Mouse (Mus musculus) thymus, adult 18-20 months (tissue): ENCODE data around the gene Tmem145.

Experiments used
- DNase-seq, 2 experiments: peaks; one replicate each; pipeline ENCODE4 v3.0.0; 2022; ENCODE audit warnings: mixed read lengths in 2 of 2

Gene Tmem145

DNA sequence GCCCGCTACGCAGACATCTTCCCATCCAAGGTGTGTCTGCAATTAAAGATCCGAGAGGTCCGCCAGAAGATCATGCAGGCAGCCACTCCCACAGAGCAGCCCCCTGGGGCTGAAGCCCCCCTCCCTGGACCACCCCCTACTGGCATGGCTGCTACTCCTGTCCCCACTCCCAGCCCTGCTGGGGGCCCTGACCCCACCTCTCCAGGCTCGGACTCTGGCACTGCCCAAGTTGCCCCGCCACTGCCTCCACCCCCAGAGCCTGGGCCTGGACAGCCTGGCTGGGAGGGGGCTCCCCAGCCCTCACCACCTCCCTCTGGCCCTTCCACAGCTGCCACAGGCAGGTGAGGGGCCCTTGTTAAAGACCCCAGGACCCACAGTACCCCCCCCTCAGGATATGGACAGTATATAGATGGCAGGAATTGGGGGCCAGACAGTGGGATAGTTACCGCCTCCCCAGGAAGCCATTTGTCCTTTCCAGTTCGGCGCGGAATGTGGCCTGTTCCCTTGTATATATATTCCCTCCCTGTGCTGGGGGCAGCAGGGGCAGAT is 12.6 kb upstream of the Tmem145 start:
- no peak for DNase-seq

DNA sequence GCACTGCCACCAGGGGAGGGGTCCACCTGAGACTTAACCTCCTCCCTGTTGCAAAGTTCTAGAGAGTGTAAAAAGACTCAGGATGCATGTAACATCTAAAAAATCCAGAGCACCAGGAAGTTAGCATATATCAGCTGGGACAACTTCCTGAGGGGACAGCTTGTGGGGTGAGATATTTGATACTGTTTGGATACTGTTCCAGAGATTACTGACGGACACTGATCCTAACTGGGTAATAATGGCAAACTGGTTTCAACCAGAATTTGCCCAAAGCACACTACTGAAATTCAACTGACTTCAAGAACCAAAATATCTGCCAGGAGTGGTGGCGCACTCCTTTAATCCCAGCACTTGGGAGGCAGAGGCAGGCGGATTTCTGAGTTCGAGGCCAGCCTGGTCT is 11.4 kb upstream of the Tmem145 start:
- no peak for DNase-seq

- no peak for DNase-seq
Measured at GRCm38 (mm10) chr7:25294960-25295722, 10.8 kb upstream of the Tmem145 start.

- peak in 1 of 2 experiments; percentile 63 for DNase-seq
Measured at GRCm38 (mm10) chr7:25296945-25297453, 8.9 kb upstream of the Tmem145 start.

DNA sequence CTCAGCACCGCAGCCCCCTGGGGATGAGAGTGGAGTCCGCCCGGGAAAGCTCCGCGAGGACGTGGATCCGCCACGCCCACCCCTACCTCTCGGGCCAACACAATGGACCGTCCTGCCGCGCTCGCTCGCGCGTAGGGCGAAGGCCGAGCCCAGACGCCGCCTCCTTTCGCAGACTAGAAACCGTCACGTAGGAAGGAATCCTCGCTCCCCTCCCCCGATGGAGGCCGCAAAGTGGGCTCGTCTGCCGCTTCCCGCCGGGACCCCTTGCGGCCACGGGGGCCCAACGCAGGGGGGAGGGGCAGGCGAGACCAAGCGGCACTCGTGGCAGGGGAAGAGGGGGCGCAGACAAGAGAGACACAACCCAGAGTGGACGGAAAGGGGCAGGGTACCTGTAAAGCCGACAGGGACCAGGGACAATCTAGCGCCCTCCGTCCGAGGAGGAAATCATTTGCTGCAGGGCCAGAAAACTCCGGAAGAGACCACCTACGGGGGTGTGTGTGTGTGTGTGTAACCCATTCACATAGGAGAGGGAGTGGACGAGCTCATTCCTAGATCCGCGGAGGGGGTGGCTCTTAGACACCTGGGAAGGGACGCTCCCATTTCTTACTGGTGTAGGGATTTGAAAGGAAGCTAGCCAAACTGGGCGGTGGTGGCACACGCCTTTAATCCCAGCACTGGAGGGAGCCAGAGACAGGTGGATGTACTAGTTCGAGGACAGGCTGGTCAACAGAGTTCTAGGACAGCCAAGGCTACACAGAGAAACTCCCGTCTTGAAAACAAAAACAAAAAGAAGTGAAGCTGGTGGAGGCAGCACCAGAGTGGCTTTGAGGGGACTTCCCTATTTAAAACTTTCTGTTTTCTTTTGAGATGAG is 8.2 kb upstream of the Tmem145 start, which contains the start of gene Pafah1b3:
Pafah1b3 (minus strand) TSS at position 533 of the 872 bp plus-strand sequence.
- peak; percentile 63 to 78 for DNase-seq

GRCm38 (mm10) chr7:25301063-25301462 is 4.8 kb upstream of the Tmem145 start, which contains the start of gene Prr19:
Prr19 (plus strand) TSS chr7:25301411.
- DNase-seq = peak in 1 of 2 experiments; percentile 18

- no peak for DNase-seq
Measured at GRCm38 (mm10) chr7:25303003-25303684, 2.8 kb upstream of the Tmem145 start.

DNA sequence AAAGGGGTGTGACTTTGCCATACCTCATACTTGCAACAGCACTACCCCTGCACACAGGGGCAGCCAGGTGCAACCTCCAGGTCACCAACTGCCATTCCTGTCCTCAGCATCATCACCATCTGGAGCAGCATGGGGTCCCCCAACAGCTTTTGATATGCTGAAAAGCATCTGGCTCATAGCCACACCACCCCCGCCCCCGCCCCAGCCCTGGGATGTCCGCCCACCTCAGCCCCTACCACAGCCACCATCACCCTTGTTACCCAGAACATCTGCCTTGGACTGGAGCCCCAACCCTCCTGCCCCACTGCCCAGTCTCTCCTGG is 2.3 kb upstream of the Tmem145 start:
- DNase-seq = no peak

DNA sequence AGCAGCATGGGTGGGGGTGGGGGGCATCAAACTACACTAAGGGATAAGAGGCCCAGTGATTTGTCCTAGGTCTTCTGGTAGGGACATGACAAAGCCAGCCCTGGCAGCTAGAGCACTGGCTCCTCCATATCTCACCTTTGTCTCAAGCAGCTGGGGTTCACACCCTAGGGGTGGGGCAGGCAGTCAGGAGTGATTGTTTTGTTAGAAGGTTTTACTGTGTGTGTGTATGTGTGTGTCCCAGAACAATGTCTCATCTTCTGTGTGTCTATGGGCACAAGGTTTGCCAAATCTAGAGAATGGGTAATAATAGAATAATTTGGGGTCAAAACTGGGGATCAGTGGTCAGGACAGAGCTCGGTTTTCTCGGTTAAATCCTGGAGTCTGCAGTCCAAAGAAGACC is 425 bp upstream of the Tmem145 start:
- no peak for DNase-seq

DNA sequence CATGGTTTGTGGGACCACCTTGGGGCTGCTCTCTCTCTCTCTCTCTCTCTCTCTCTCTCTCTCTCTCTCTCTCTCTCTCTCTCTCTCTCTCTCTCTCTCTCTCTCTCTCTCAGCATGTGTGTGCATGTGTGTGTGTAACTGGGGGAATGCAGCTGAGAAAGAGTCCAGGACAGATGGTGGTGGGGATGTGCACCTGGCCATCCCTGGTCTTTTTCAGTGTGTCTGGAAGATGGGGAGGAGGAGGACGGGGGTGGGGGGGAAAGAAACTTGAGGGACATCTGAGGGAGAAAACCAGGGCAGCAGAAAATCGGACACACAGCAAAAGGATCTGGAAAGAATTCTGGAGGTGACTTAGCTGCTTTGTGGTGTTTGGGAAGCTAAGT is 699 bp downstream of the Tmem145 start:
- no peak for DNase-seq

DNA sequence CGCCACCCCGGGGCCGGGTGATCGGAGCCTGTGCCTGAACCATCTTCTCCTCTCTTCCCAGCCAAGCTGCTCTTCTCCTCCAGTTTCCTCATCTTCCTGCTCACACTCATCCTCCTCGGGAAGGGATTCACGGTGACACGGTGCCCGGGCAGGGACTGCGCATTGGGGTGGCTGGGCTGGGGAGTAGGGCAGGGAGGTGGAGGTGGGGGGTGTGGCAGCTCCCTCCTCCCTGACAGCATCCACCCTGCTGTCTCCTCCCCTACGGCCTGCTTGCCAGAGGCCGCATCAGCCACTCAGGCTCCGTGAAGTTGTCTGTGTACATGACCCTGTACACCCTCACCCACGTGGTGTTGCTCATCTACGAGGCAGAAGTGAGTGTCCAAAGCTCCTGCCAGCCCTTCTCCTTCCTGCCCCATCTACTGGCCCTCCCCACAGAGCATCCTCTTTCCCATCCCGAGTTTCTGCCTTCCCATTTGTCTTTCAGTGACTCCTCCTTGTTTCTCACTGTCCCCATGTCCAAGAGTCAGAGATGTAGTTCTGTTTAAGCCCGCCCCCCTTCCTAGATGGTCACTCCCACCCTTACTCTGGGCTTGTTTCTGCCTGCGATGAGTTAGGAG is 2.9 kb downstream of the Tmem145 start:
- DNase-seq = no peak

DNA sequence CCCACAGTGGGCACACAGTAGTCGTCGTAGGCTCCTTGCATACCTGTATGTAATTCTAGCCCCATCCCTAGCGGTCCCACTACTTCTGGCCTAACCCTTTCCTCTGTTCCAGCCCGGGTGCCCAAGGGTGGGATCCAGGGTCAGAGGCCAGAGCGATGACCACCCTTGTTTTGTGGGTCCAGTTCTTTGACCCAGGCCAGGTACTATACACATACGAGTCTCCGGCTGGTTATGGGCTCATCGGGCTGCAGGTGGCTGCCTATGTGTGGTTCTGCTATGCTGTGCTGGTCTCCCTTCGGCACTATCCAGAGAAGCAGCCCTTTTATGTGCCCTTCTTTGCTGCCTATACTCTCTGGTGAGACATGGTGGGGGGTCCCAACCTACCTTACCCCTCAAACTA is 3.5 kb downstream of the Tmem145 start:
- no peak for DNase-seq

DNA sequence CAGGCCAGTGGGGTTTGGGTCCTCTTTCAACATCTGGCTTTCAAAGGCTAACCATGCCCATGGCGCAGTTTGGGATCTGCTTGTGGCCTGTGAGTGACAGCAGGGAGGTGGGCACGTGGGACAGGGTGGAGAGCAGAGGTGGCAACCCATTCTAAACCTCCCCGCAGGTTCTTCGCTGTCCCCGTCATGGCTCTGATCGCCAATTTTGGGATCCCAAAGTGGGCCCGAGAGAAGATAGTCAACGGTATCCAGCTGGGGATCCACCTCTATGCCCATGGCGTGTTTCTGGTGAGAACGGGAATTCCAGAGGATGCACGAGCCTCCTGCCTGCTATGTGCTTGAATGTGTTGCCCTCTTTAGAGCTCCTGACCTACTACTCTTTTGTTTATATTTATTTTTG is 5.3 kb downstream of the Tmem145 start:
- no peak for DNase-seq

- DNase-seq = no peak
Measured at GRCm38 (mm10) chr7:25313325-25313724, 7.4 kb downstream of the Tmem145 start.

DNA sequence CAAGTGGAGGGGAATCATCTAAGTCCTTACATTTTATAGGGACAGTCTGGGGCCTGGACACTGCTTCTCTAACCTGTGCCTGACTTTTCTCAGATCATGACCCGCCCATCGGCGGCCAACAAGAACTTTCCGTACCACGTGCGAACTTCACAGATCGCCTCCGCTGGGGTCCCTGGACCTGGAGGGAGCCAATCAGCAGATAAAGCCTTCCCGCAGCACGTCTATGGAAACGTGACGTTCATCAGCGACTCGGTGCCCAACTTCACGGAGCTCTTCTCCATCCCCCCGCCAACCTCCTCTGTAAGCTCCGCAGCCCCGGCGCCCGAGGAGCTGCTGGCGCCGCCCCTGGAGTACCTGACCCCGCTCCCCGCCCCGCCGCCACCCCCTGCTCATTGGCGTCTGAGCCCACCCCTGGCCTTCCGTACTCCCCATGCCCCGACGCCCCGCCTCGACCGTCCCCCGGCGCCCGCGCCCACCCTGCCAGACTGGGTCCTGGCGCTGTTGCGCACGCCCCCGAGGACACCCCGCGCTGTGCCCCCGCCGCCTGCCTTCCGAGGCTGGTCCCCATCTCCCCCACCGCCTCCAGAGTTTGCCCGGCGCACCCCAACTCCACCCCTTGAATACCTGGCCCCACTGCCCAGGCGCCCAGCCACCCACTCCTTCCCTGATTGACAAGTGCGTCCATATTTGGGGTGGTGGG is 8.8 kb downstream of the Tmem145 start:
- no peak for DNase-seq

- no peak for DNase-seq
Measured at GRCm38 (mm10) chr7:25315306-25316041, 9.6 kb downstream of the Tmem145 start.

DNA sequence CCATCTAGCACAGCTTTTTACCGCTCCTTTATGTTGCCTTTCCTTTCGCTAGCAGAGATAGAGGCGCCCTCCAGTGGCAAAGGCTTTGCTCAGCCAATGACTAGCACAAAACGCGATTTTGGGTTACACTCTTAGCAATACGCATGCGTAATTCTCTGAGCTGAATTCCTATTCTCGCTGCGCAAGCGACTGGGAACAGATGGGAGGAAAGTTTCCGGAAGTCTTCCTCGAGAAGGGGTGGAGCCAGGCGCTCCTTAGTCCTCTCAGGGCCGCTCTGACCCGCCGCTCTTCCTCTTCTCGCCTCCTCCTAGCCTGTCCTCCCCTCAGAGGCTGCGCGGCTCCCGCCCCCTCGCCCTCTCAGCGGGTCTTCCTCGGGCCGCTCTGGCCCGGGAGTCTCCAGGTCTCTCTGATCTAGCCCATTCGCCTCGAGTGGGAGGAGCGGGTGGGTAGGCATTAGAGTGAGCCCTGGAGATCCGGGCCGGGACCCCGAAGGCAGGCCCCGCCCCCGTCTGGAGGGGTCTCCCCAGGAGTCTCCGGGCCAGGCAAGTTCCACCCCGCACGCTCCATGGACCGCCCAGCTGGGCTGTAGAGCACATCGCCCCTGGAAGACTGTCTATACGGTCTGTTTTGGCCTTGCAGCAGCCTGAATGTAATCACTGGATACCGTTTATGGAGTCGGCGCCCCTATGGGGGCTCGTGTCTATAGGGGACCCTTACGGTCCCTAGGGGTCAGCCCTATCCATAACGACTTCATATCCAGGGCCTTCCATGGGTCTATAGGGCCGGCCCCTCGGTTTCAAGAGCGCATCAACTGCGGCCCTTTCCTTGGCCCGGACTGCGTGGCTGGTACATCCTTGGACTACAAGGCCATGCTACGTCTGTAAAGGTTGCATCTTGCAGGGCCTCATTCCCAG is 10.9 kb downstream of the Tmem145 start, which contains the start of gene Megf8:
Megf8 (plus strand) TSS at position 633 of the 914 bp plus-strand sequence.
- DNase-seq = peak; percentile 77 to 87

GRCm38 (mm10) chr7:25317446-25317999 is 11.6 kb downstream of the Tmem145 start:
- DNase-seq = no peak

DNA sequence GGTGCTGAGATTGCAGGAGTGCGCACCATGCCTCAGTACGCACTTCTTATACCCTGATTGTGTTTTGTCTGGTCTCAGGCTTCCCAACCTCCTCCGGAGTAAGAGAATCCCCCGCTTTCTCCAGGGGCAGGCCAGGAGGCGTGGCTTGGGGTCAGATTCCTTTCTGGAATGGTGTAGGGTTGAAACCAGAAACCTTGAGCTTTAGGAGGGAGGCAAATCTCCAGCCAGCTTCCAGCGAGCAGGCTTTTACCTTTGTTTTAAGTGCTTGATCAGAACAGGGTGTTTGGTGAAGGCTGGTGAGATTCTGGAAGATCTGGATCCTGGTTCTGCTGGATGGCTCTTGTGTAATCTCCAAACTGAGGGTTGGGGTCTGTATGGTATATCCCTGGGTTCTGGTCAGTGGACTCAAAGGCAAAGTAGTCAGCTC is 16.2 kb downstream of the Tmem145 start:
- no peak for DNase-seq
